Mouse (Mus musculus): ENCODE measurements around the gene Gm17622.

The Gm17622 gene

GRCm38 (mm10) chr13:96487230-96487629, 3.3 kb upstream of the Gm17622 start:
- no peak for TF ChIP-seq GATA4 (IDR thresholded peaks at IDR 0.05; ENCODE audit: insufficient replicate concordance, low read length)

- TF ChIP-seq GATA4 (IDR thresholded peaks at IDR 0.05; ENCODE audit: insufficient replicate concordance, low read length) = no peak
Observed at GRCm38 (mm10) chr13:96487968-96488367, 2.6 kb upstream of the Gm17622 start.

DNA sequence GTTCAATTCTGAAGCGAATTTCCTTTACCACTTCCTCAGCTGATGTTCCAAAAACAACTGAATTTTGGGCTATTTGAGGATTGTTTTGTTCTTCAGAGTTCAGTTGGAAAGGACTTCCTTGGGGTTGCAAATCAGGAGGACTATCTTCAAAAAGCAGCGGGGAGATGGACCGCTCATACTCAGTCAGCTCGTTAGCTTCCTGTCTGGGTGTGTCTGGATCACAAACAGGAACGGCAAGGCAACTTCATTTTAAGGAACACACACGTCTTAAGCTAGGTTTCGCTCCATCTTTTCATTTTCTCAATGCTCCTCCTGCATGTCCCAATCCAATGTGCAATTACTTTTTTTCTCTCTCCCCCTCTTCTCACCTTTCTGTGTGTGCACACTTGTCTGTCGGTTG, 6.1 kb downstream of the Gm17622 start:
- 0 out of 2 replicates have a peak, but pooled peaks have one; percentile 13 for TF ChIP-seq GATA4 (IDR thresholded peaks at IDR 0.05; ENCODE audit: insufficient replicate concordance, low read length)

DNA sequence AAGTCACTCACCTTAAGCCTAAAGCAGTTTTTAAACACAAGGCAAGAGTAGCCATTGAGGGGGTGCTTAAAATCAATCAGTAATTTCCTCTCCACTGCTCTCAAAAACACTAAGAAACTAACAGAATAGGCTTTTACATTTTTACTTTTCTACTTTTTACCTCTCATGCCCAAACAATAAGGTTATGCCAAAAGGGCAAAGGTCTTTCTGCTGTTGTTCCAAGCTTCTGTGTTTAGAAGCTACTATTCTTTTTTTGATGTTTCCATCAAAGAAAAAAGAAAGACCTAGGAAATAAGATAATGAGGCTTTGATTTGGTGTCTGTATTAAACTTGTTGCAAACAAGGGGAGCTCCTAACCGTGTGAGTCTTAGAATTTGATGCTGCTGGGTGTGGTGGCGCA, 9.4 kb downstream of the Gm17622 start:
- no peak for TF ChIP-seq GATA4 (IDR thresholded peaks at IDR 0.05; ENCODE audit: insufficient replicate concordance, low read length)

DNA sequence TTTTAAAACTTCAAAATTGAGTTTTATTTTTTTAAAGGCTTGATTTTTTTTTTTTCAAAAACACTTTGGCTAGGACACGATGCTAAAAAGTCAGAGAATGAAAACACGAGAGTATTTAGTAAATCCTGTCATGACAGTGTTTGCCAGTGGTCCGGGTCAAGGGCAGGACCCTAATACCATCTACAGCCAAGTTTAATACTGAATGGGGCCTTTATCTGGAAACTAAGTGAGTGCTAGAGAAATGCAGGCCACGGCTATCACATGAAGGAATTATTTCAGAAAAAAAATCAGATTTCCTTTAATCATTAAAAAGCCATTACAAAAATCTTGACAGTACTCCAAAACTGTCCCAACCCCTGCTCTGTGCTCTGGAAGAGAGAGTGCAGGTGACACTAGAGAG, 15.1 kb downstream of the Gm17622 start:
- no peak for TF ChIP-seq GATA4 (IDR thresholded peaks at IDR 0.05; ENCODE audit: insufficient replicate concordance, low read length)

GRCm38 (mm10) chr13:96506313-96506712, 15.8 kb downstream of the Gm17622 start:
- no peak for TF ChIP-seq GATA4 (IDR thresholded peaks at IDR 0.05; ENCODE audit: insufficient replicate concordance, low read length)

DNA sequence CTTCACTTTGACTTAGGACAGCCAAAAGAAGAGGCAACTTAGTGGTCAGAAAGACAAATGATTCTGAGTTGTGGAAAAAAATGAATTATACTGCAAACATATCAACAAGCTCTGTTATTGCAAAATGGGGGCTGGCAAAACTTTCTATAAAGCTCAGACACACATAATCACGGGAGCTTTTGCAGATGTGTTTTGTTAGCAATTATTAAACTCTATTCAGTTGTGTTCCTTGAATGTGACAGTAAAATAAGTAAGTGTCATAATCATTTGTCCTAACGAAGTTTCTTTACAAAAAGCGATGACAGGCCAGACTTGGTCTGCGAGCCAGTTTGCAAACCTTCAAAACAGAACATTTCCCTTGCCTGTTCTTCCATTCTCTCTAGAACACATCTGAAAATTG, 17.0 kb downstream of the Gm17622 start:
- TF ChIP-seq GATA4 (IDR thresholded peaks at IDR 0.05; ENCODE audit: insufficient replicate concordance, low read length) = no peak

GRCm38 (mm10) chr13:96510635-96511034, 20.1 kb downstream of the Gm17622 start:
- no peak for TF ChIP-seq GATA4 (IDR thresholded peaks at IDR 0.05; ENCODE audit: insufficient replicate concordance, low read length)

DNA sequence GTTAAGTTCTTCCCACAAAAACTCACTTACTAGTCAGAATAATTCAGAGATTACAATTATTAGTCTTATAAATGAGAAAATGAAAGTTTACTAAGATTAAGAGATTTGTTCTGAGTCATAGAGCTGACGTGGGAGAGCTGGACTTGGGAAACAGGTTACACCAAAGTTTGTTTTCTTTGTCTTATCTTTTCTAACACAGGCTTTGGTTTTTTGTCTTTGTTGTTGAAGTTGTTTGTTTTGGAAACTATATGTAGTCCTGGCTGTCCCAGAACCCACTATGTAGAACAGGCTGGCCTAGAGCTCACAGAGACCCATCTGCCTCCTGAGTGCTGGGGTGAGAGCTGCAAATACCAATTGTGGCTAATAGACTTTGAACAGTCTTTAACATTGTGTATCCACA, 20.7 kb downstream of the Gm17622 start:
- TF ChIP-seq GATA4 (IDR thresholded peaks at IDR 0.05; ENCODE audit: insufficient replicate concordance, low read length) = no peak

- TF ChIP-seq GATA4 (IDR thresholded peaks at IDR 0.05; ENCODE audit: insufficient replicate concordance, low read length) = no peak
Observed at GRCm38 (mm10) chr13:96511893-96512292, 21.4 kb downstream of the Gm17622 start.

GRCm38 (mm10) chr13:96514154-96514942, 23.8 kb downstream of the Gm17622 start:
- no peak for TF ChIP-seq GATA4 (IDR thresholded peaks at IDR 0.05; ENCODE audit: insufficient replicate concordance, low read length)

GRCm38 (mm10) chr13:96516249-96516648, 25.7 kb downstream of the Gm17622 start:
- TF ChIP-seq GATA4 (IDR thresholded peaks at IDR 0.05; ENCODE audit: insufficient replicate concordance, low read length) = no peak

DNA sequence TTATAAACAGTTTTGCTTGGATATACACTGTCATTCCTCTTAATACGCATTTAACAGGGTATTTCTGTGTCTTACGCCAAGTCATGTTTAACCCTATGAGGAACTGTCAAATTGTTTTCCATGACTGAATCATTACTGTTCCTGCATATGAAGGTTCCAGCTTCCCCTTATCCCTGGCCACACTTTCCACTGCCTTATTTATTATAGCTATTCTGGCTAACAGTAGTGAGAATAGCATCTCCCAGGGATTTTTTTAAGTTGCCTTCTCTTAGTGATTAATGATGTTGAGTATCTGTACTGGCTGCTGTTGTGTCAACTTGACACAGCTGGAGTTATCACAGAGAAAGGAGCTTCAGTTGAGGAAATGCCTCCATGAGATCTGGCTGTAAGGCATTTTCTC, 26.8 kb downstream of the Gm17622 start:
- TF ChIP-seq GATA4 (IDR thresholded peaks at IDR 0.05; ENCODE audit: insufficient replicate concordance, low read length) = no peak

DNA sequence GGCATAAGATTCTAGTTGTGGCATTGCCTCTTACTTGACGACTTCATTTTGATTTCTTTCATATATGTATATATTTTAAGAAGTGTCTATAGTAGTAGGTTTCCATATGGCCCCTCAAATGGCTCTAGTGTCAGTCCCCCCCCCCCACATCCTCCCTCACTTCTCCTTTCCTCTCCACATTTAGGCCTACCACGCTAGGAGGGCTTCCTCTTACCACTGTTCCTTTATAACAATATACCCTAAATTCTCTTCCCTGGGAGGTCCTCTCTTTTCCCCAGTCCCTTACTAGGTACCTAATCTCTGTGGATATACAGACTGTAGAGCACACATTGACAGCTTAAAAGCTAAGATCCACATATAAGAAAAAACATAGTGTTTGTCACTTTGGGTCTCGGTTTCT, 30.8 kb downstream of the Gm17622 start:
- TF ChIP-seq GATA4 (IDR thresholded peaks at IDR 0.05; ENCODE audit: insufficient replicate concordance, low read length) = no peak

- no peak for TF ChIP-seq GATA4 (IDR thresholded peaks at IDR 0.05; ENCODE audit: insufficient replicate concordance, low read length)
Observed at GRCm38 (mm10) chr13:96527022-96527421, 36.5 kb downstream of the Gm17622 start.

- TF ChIP-seq GATA4 (IDR thresholded peaks at IDR 0.05; ENCODE audit: insufficient replicate concordance, low read length) = peak; percentile 6; the same call in 1 of the 2 replicates
Observed at GRCm38 (mm10) chr13:96527856-96528255, 37.3 kb downstream of the Gm17622 start.

DNA sequence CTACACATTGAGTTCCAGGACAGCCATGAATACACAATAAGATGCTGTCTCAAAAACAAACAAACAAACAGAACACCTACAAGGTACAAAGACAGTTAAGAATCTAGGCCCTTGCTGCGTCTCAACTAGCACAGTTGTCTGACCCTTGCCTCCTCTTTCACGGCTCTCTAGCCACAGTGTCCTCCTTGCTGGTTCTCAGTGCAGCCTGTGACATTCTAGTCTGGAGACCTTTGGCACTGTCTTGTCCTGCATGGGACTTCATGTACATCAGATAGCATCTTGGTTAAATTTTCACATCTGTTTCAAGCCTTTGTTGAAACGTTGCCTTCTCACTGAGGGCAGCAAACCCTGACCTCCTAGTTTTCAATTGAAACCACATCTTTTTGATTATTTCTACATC, 38.2 kb downstream of the Gm17622 start:
- no peak for TF ChIP-seq GATA4 (IDR thresholded peaks at IDR 0.05; ENCODE audit: insufficient replicate concordance, low read length)
